Mouse (Mus musculus) midbrain, embryonic 12.5 days (tissue): Measurements from ENCODE around the gene Rasgef1b. TPM values are rescaled to one million over a fixed set of nuclear protein-coding genes. Genes with fewer than 3 reads are reported as not detected.

ENCODE experiments used
- ATAC-seq: fragments of 200-750 bp; cut with Nextera tagmentation; 2 replicates; pipeline ENCODE4 v1.8.0; 2017; ENCODE audit warnings: low read depth, moderate TSS enrichment, moderate library complexity; ENCODE audit not compliant: low FRiP score
- H3K27ac ChIP-seq: fragments of 300-500 bp; sonication (generic); replicated peaks from 2 replicates; pipeline ENCODE4 v1.5.1; 2016; ENCODE audit warnings: mild to moderate bottlenecking
- H3K27me3 ChIP-seq: fragments of 300-500 bp; sonication (generic); 2 replicates; pipeline ENCODE4 v1.6.1; 2016; ENCODE audit warnings: mild to moderate bottlenecking
- H3K36me3 ChIP-seq: fragments of 300-500 bp; sonication (generic); 2 replicates; pipeline ENCODE4 v1.6.1; 2016
- H3K4me1 ChIP-seq: fragments of 300-500 bp; sonication (generic); 2 replicates; pipeline ENCODE4 v1.6.1; 2016
- H3K4me2 ChIP-seq: fragments of 300-500 bp; sonication (generic); replicated peaks from 2 replicates; pipeline ENCODE4 v1.6.1; 2016; ENCODE audit warnings: mild to moderate bottlenecking, moderate library complexity
- H3K4me3 ChIP-seq: fragments of 300-500 bp; sonication (generic); 2 replicates; pipeline ENCODE4 v1.5.1; 2016; ENCODE audit warnings: mild to moderate bottlenecking
- H3K9ac ChIP-seq: fragments of 300-500 bp; sonication (generic); replicated peaks from 2 replicates; pipeline ENCODE4 v1.6.1; 2016; ENCODE audit warnings: mild to moderate bottlenecking, moderate library complexity
- H3K9me3 ChIP-seq: fragments of 300-500 bp; sonication (generic); 2 replicates; pipeline ENCODE4 v1.6.1; 2016; ENCODE audit warnings: mild to moderate bottlenecking
- WGBS: fragments of 180-500 bp; shearing (Covaris S2); methylation state at CpG from one replicate; pipeline ENCODE4 v1.1.7; 2016; 5-methylcytosine and 5-hydroxymethylcytosine counted together
- polyA plus RNA-seq: library from polyadenylated mRNA; unstranded; fragments of >200 nt; fragmentation: Nextera tagmentation; extraction: Ambion mirVana; gene quantifications from 2 replicates; pipeline ENCODE4 v1.2.1, GENCODE M21; 2016

Gene Rasgef1b
- polyA plus RNA-seq, 1 experiment from 2014 or later: 41.9 TPM

GRCm38 (mm10) chr5:99336427-99336826 is 392.4 kb downstream of the Rasgef1b start:
- Histone ChIP-seq H3K4me2 (no peak overlapping the region), H3K27ac (no peak overlapping the region), H3K9me3 (no peaks in the 10 kb centered on the region), H3K27me3 (no peaks in the 10 kb centered on the region), H3K4me3 (no peak overlapping the region), H3K36me3 (no peaks in the 10 kb centered on the region), H3K9ac (no peak overlapping the region), H3K4me1 (no peaks in the 10 kb centered on the region)
- no peak for ATAC-seq
- WGBS: 85% methylated on average over 11 of the region's 11 CpGs

GRCm38 (mm10) chr5:99334017-99334416 is 394.8 kb downstream of the Rasgef1b start:
- no peaks in the 10 kb centered on the region for H3K4me1 ChIP-seq
- no peak for ATAC-seq
- H3K27ac ChIP-seq: no peak overlapping the region
- no peaks in the 10 kb centered on the region for H3K9me3 ChIP-seq
- 82% methylated on average over 5 of the region's 5 CpGs for WGBS
- H3K9ac ChIP-seq: no peak overlapping the region
- H3K36me3 ChIP-seq: no peaks in the 10 kb centered on the region
- H3K4me3 ChIP-seq: no peak overlapping the region
- no peak overlapping the region for H3K4me2 ChIP-seq
- H3K27me3 ChIP-seq: peaks cover 4% of the 10 kb centered on the region; the same call in 1 of the 2 replicates

- Histone ChIP-seq H3K9me3 (no peaks in the 10 kb centered on the region), H3K36me3 (no peaks in the 10 kb centered on the region), H3K27ac (no peak overlapping the region), H3K4me1 (no peaks in the 10 kb centered on the region), H3K4me2 (no peak overlapping the region), H3K4me3 (no peak overlapping the region), H3K9ac (no peak overlapping the region), H3K27me3 (peaks cover 4% of the 10 kb centered on the region; the same call in 1 of the 2 replicates)
- 88% methylated on average over 2 of the region's 2 CpGs for WGBS
- ATAC-seq: no peak
Observed at GRCm38 (mm10) chr5:99332021-99332420, 396.8 kb downstream of the Rasgef1b start.

- Histone ChIP-seq H3K4me2 (no peak overlapping the region), H3K9ac (no peak overlapping the region), H3K9me3 (no peaks in the 10 kb centered on the region), H3K27me3 (peaks cover 4% of the 10 kb centered on the region; the same call in 1 of the 2 replicates), H3K27ac (no peak overlapping the region), H3K4me3 (no peak overlapping the region), H3K36me3 (no peaks in the 10 kb centered on the region), H3K4me1 (no peaks in the 10 kb centered on the region)
- no peak for ATAC-seq
- 90% methylated on average over 6 of the region's 6 CpGs for WGBS
Observed at GRCm38 (mm10) chr5:99329065-99329464, 399.8 kb downstream of the Rasgef1b start.

- WGBS: 89% methylated on average over 2 of the region's 2 CpGs
- no peak overlapping the region for H3K27ac ChIP-seq
- H3K9ac ChIP-seq: no peak overlapping the region
- H3K4me1 ChIP-seq: no peaks in the 10 kb centered on the region
- ATAC-seq: no peak
- no peak overlapping the region for H3K4me2 ChIP-seq
- H3K27me3 ChIP-seq: peaks cover 4% of the 10 kb centered on the region; the same call in 1 of the 2 replicates
- no peak overlapping the region for H3K4me3 ChIP-seq
- no peaks in the 10 kb centered on the region for H3K36me3 ChIP-seq
- H3K9me3 ChIP-seq: no peaks in the 10 kb centered on the region
Observed at GRCm38 (mm10) chr5:99327019-99327418, 401.8 kb downstream of the Rasgef1b start.

- Histone ChIP-seq H3K4me3 (no peak overlapping the region), H3K27ac (no peak overlapping the region), H3K4me1 (no peaks in the 10 kb centered on the region), H3K9ac (no peak overlapping the region), H3K27me3 (peaks cover 4% of the 10 kb centered on the region; the same call in 1 of the 2 replicates), H3K4me2 (no peak overlapping the region), H3K36me3 (no peaks in the 10 kb centered on the region), H3K9me3 (no peaks in the 10 kb centered on the region)
- ATAC-seq: no peak
Observed at GRCm38 (mm10) chr5:99325301-99325700, 403.6 kb downstream of the Rasgef1b start.

- Histone ChIP-seq H3K4me1 (no peaks in the 10 kb centered on the region), H3K4me2 (no peak overlapping the region), H3K36me3 (no peaks in the 10 kb centered on the region), H3K4me3 (no peak overlapping the region), H3K27ac (no peak overlapping the region), H3K9me3 (no peaks in the 10 kb centered on the region), H3K27me3 (no peaks in the 10 kb centered on the region), H3K9ac (no peak overlapping the region)
- no peak for ATAC-seq
- 78% methylated on average over 4 of the region's 4 CpGs for WGBS
Observed at GRCm38 (mm10) chr5:99320783-99321182, 408.1 kb downstream of the Rasgef1b start.

- no peaks in the 10 kb centered on the region for H3K4me1 ChIP-seq
- WGBS: 75% methylated on average over 4 of the region's 4 CpGs
- no peak overlapping the region for H3K4me2 ChIP-seq
- no peak overlapping the region for H3K27ac ChIP-seq
- no peak overlapping the region for H3K4me3 ChIP-seq
- no peak for ATAC-seq
- 0 out of 2 replicates have a peak, but pooled peaks cover 3% of the 10 kb centered on the region for H3K27me3 ChIP-seq
- no peak overlapping the region for H3K9ac ChIP-seq
- H3K9me3 ChIP-seq: no peaks in the 10 kb centered on the region
- no peaks in the 10 kb centered on the region for H3K36me3 ChIP-seq
Observed at GRCm38 (mm10) chr5:99297939-99298338, 430.9 kb downstream of the Rasgef1b start.

- Histone ChIP-seq H3K27me3 (0 out of 2 replicates have a peak, but pooled peaks cover 3% of the 10 kb centered on the region), H3K4me1 (no peaks in the 10 kb centered on the region), H3K36me3 (no peaks in the 10 kb centered on the region), H3K4me2 (no peak overlapping the region), H3K9ac (no peak overlapping the region), H3K27ac (no peak overlapping the region), H3K4me3 (no peak overlapping the region), H3K9me3 (no peaks in the 10 kb centered on the region)
- WGBS: 70% methylated on average over 2 of the region's 2 CpGs
- ATAC-seq: no peak
Observed at GRCm38 (mm10) chr5:99296348-99296747, 432.5 kb downstream of the Rasgef1b start.

GRCm38 (mm10) chr5:99292287-99292851 is 436.5 kb downstream of the Rasgef1b start:
- no peaks in the 10 kb centered on the region for H3K9me3 ChIP-seq
- H3K4me2 ChIP-seq: no peak overlapping the region
- no peak overlapping the region for H3K9ac ChIP-seq
- H3K4me3 ChIP-seq: no peak overlapping the region
- H3K36me3 ChIP-seq: no peaks in the 10 kb centered on the region
- H3K27me3 ChIP-seq: 0 out of 2 replicates have a peak, but pooled peaks cover 3% of the 10 kb centered on the region
- no peaks in the 10 kb centered on the region for H3K4me1 ChIP-seq
- no peak overlapping the region for H3K27ac ChIP-seq
- no peak for ATAC-seq
- 85% methylated on average over 10 of the region's 10 CpGs for WGBS

- Histone ChIP-seq H3K9ac (no peak overlapping the region), H3K4me3 (no peak overlapping the region), H3K4me2 (no peak overlapping the region), H3K27ac (no peak overlapping the region), H3K9me3 (no peaks in the 10 kb centered on the region), H3K36me3 (no peaks in the 10 kb centered on the region), H3K4me1 (no peaks in the 10 kb centered on the region), H3K27me3 (0 out of 2 replicates have a peak, but pooled peaks cover 3% of the 10 kb centered on the region)
- no peak for ATAC-seq
- 83% methylated on average over 12 of the region's 12 CpGs for WGBS
Observed at GRCm38 (mm10) chr5:99291084-99291830, 437.6 kb downstream of the Rasgef1b start.

GRCm38 (mm10) chr5:99288262-99288661 is 440.6 kb downstream of the Rasgef1b start:
- no peaks in the 10 kb centered on the region for H3K36me3 ChIP-seq
- H3K27ac ChIP-seq: no peak overlapping the region
- no peak overlapping the region for H3K4me2 ChIP-seq
- H3K9ac ChIP-seq: no peak overlapping the region
- no peaks in the 10 kb centered on the region for H3K27me3 ChIP-seq
- ATAC-seq: no peak
- H3K4me3 ChIP-seq: no peak overlapping the region
- H3K4me1 ChIP-seq: no peaks in the 10 kb centered on the region
- WGBS: 83% methylated on average over 4 of the region's 4 CpGs
- no peaks in the 10 kb centered on the region for H3K9me3 ChIP-seq
